Mouse (Mus musculus): ENCODE results near the gene Kif16b. TPM values are rescaled to one million over a fixed set of nuclear protein-coding genes. Genes with fewer than 3 reads are reported as not detected.

The Kif16b gene
- polyA plus RNA-seq, 1 experiment from 2014 or later: 3.5 TPM

- no peak overlapping the region for H3K4me3 ChIP-seq
- 64% methylated on average over 4 of the region's 4 CpGs for WGBS
- no peak overlapping the region for H3K9ac ChIP-seq
- no peak overlapping the region for H3K4me2 ChIP-seq
- no peaks in the 10 kb centered on the region for H3K9me3 ChIP-seq
- no peak overlapping the region for H3K27ac ChIP-seq
- no peaks in the 10 kb centered on the region for H3K27me3 ChIP-seq (replicated peaks)
- ATAC-seq (replicated peaks): no peak
- H3K36me3 ChIP-seq (replicated peaks): no peaks in the 10 kb centered on the region
- H3K4me1 ChIP-seq: no peaks in the 10 kb centered on the region
Measured at GRCm38 (mm10) chr2:142859452-142859851, 41.9 kb downstream of the Kif16b start.

- Histone ChIP-seq H3K9me3 (no peaks in the 10 kb centered on the region), H3K27me3 (replicated peaks) (no peaks in the 10 kb centered on the region), H3K9ac (no peak overlapping the region), H3K36me3 (replicated peaks) (no peaks in the 10 kb centered on the region), H3K27ac (no peak overlapping the region), H3K4me2 (no peak overlapping the region), H3K4me1 (no peaks in the 10 kb centered on the region), H3K4me3 (no peak overlapping the region)
- WGBS: 74% methylated on average over 3 of the region's 3 CpGs
- ATAC-seq (replicated peaks): no peak
Measured at GRCm38 (mm10) chr2:142838775-142839174, 62.6 kb downstream of the Kif16b start.

GRCm38 (mm10) chr2:142838118-142838517 is 63.2 kb downstream of the Kif16b start:
- Histone ChIP-seq H3K27me3 (replicated peaks) (no peaks in the 10 kb centered on the region), H3K4me3 (no peak overlapping the region), H3K9me3 (no peaks in the 10 kb centered on the region), H3K9ac (no peak overlapping the region), H3K4me1 (no peaks in the 10 kb centered on the region), H3K36me3 (replicated peaks) (no peaks in the 10 kb centered on the region), H3K27ac (no peak overlapping the region), H3K4me2 (no peak overlapping the region)
- WGBS: 77% methylated on average over 1 of the region's 1 CpGs
- no peak for ATAC-seq (replicated peaks)

- no peak overlapping the region for H3K9ac ChIP-seq
- no peaks in the 10 kb centered on the region for H3K27me3 ChIP-seq (replicated peaks)
- H3K27ac ChIP-seq: no peak overlapping the region
- no peak overlapping the region for H3K4me2 ChIP-seq
- H3K4me1 ChIP-seq: no peaks in the 10 kb centered on the region
- H3K4me3 ChIP-seq: no peak overlapping the region
- no peaks in the 10 kb centered on the region for H3K36me3 ChIP-seq (replicated peaks)
- 89% methylated on average over 3 of the region's 3 CpGs for WGBS
- no peak for ATAC-seq (replicated peaks)
- no peaks in the 10 kb centered on the region for H3K9me3 ChIP-seq
Measured at GRCm38 (mm10) chr2:142834751-142835150, 66.6 kb downstream of the Kif16b start.

GRCm38 (mm10) chr2:142832617-142833422 is 68.5 kb downstream of the Kif16b start:
- H3K4me1 ChIP-seq: no peaks in the 10 kb centered on the region
- no peak; the same call in 1 of the 2 replicates for ATAC-seq (replicated peaks)
- H3K36me3 ChIP-seq (replicated peaks): no peaks in the 10 kb centered on the region
- H3K27me3 ChIP-seq (replicated peaks): no peaks in the 10 kb centered on the region
- no peaks in the 10 kb centered on the region for H3K9me3 ChIP-seq
- H3K27ac ChIP-seq: no peak overlapping the region
- H3K4me3 ChIP-seq: no peak overlapping the region
- no peak overlapping the region for H3K4me2 ChIP-seq
- 21% methylated on average over 10 of the region's 10 CpGs for WGBS
- no peak overlapping the region for H3K9ac ChIP-seq

GRCm38 (mm10) chr2:142813033-142813432 is 88.3 kb downstream of the Kif16b start:
- no peak overlapping the region for H3K9ac ChIP-seq
- ATAC-seq (replicated peaks): peak; percentile 80
- H3K27me3 ChIP-seq (replicated peaks): no peaks in the 10 kb centered on the region
- no peak overlapping the region for H3K4me2 ChIP-seq
- no peak overlapping the region for H3K4me3 ChIP-seq
- no peaks in the 10 kb centered on the region for H3K9me3 ChIP-seq
- 0 out of 2 replicates have a peak, but pooled peaks cover 4% of the 10 kb centered on the region for H3K4me1 ChIP-seq
- 31% methylated on average over 2 of the region's 2 CpGs for WGBS
- H3K27ac ChIP-seq: no peak overlapping the region
- no peaks in the 10 kb centered on the region for H3K36me3 ChIP-seq (replicated peaks)

GRCm38 (mm10) chr2:142803760-142804448 is 97.4 kb downstream of the Kif16b start:
- Histone ChIP-seq H3K4me2 (no peak overlapping the region), H3K4me3 (no peak overlapping the region), H3K27ac (no peak overlapping the region), H3K4me1 (no peaks in the 10 kb centered on the region), H3K9me3 (no peaks in the 10 kb centered on the region), H3K9ac (no peak overlapping the region), H3K27me3 (replicated peaks) (no peaks in the 10 kb centered on the region), H3K36me3 (replicated peaks) (no peaks in the 10 kb centered on the region)
- no peak for ATAC-seq (replicated peaks)
- 91% methylated on average over 1 of the region's 1 CpGs for WGBS

- Histone ChIP-seq H3K27ac (no peak overlapping the region), H3K4me2 (no peak overlapping the region), H3K9ac (no peak overlapping the region), H3K4me3 (no peak overlapping the region), H3K4me1 (no peaks in the 10 kb centered on the region), H3K9me3 (no peaks in the 10 kb centered on the region), H3K27me3 (replicated peaks) (no peaks in the 10 kb centered on the region), H3K36me3 (replicated peaks) (no peaks in the 10 kb centered on the region)
- ATAC-seq (replicated peaks): no peak
- 50% methylated on average over 6 of the region's 6 CpGs for WGBS
Measured at GRCm38 (mm10) chr2:142797310-142797709, 104.0 kb downstream of the Kif16b start.

GRCm38 (mm10) chr2:142775358-142775757 is 126.0 kb downstream of the Kif16b start:
- Histone ChIP-seq H3K9me3 (no peaks in the 10 kb centered on the region), H3K27me3 (replicated peaks) (no peaks in the 10 kb centered on the region), H3K4me2 (no peak overlapping the region), H3K4me1 (no peaks in the 10 kb centered on the region), H3K4me3 (no peak overlapping the region), H3K36me3 (replicated peaks) (no peaks in the 10 kb centered on the region), H3K9ac (no peak overlapping the region), H3K27ac (no peak overlapping the region)
- no peak for ATAC-seq (replicated peaks)
- 64% methylated on average over 1 of the region's 1 CpGs for WGBS

GRCm38 (mm10) chr2:142774752-142775151 is 126.6 kb downstream of the Kif16b start:
- H3K36me3 ChIP-seq (replicated peaks): no peaks in the 10 kb centered on the region
- WGBS: 84% methylated on average over 1 of the region's 1 CpGs
- no peaks in the 10 kb centered on the region for H3K27me3 ChIP-seq (replicated peaks)
- ATAC-seq (replicated peaks): no peak
- H3K9ac ChIP-seq: no peak overlapping the region
- peaks cover 5% of the 10 kb centered on the region; the same call in 1 of the 2 replicates for H3K4me1 ChIP-seq
- no peaks in the 10 kb centered on the region for H3K9me3 ChIP-seq
- H3K4me2 ChIP-seq: no peak overlapping the region
- no peak overlapping the region for H3K27ac ChIP-seq
- H3K4me3 ChIP-seq: no peak overlapping the region

- Histone ChIP-seq H3K27me3 (replicated peaks) (no peaks in the 10 kb centered on the region), H3K27ac (no peak overlapping the region; the same call in 1 of the 2 replicates), H3K9me3 (no peaks in the 10 kb centered on the region), H3K4me1 (peaks cover 9% of the 10 kb centered on the region; the same call in 1 of the 2 replicates), H3K4me2 (peak overlapping the region; percentile 17; the same call in 1 of the 2 replicates), H3K4me3 (no peak overlapping the region), H3K9ac (no peak overlapping the region), H3K36me3 (replicated peaks) (no peaks in the 10 kb centered on the region)
- 39% methylated on average over 11 of the region's 11 CpGs for WGBS
- ATAC-seq (replicated peaks): peak; percentile 74
Measured at GRCm38 (mm10) chr2:142769647-142770121, 131.6 kb downstream of the Kif16b start.

GRCm38 (mm10) chr2:142764276-142764675 is 137.1 kb downstream of the Kif16b start:
- Histone ChIP-seq H3K4me3 (no peak overlapping the region), H3K27ac (no peak overlapping the region), H3K36me3 (replicated peaks) (no peaks in the 10 kb centered on the region), H3K4me1 (no peaks in the 10 kb centered on the region), H3K9me3 (no peaks in the 10 kb centered on the region), H3K4me2 (no peak overlapping the region), H3K9ac (no peak overlapping the region), H3K27me3 (replicated peaks) (no peaks in the 10 kb centered on the region)
- no peak for ATAC-seq (replicated peaks)
- WGBS: 83% methylated on average over 2 of the region's 2 CpGs
